Mouse (Mus musculus) adrenal gland, postnatal 4 days (tissue): ENCODE measurements around the gene Dlk1. TPM values are rescaled to one million over a fixed set of nuclear protein-coding genes. Genes with fewer than 3 reads are reported as not detected.

Experiments
- total RNA-seq, 2 experiments: library from RNA; stranded (reverse); gene quantifications; 2 replicates each; pipeline ENCODE4 v1.2.3; 2021

The Dlk1 gene
- total RNA-seq, 2 experiments from 2014 or later, result 974 to 1,168 TPM

Other genes with a start within 250 kb of the Dlk1 start
- gene Rtl1, start 147.5 kb downstream of the Dlk1 start, total RNA-seq, result 10 to 100 TPM in 1 of 2 experiments, 1 to 10 TPM in 1; 8.8 to 10.3 TPM